Mouse (Mus musculus): ENCODE results near the gene Kcnip1. TPM values are rescaled to one million over a fixed set of nuclear protein-coding genes. Genes with fewer than 3 reads are reported as not detected.

Kcnip1 gene
- total and polyA plus RNA-seq, 2 experiments from 2014 or later = 0.05 TPM; not detected in 1

- DNase-seq (ENCODE audit: low spot score) = no peak
- ATAC-seq (ENCODE audit: insufficient read depth, low read depth) = no peak
- TF ChIP-seq CTCF (IDR thresholded peaks at IDR 0.05; ENCODE audit: low read depth) (no peak), EP300 (IDR thresholded peaks at IDR 0.05; ENCODE audit: low read depth) (no peak)
Measured at GRCm38 (mm10) chr11:33902377-33902776, 90.6 kb downstream of the Kcnip1 start.

GRCm38 (mm10) chr11:33901783-33902182 lies 91.2 kb downstream of the Kcnip1 start:
- DNase-seq (ENCODE audit: low spot score) (no peak), ATAC-seq (ENCODE audit: insufficient read depth, low read depth) (no peak)
- 60% methylated on average over 2 of the region's 2 CpGs for WGBS
- Histone ChIP-seq H3K27me3 (ENCODE audit: control insufficient read depth, insufficient read depth, low read length) (no peaks in the 10 kb centered on the region), H3K27ac (ENCODE audit: low read depth) (no peak overlapping the region), H3K9ac (replicated peaks; ENCODE audit: low read depth, low read length) (no peak overlapping the region), H3K36me3 (replicated peaks; ENCODE audit: control insufficient read depth, insufficient read depth, low read length) (no peaks in the 10 kb centered on the region), H3K4me1 (ENCODE audit: control insufficient read depth, insufficient read depth) (no peaks in the 10 kb centered on the region), H3K9me3 (replicated peaks; ENCODE audit: control insufficient read depth, low read length) (no peaks in the 10 kb centered on the region), H3K4me3 (ENCODE audit: low read depth, low read length) (no peak overlapping the region), H3K4me2 (ENCODE audit: low read depth, low read length) (no peak overlapping the region)
- TF ChIP-seq CTCF (IDR thresholded peaks at IDR 0.05; ENCODE audit: low read depth) (no peak), EP300 (IDR thresholded peaks at IDR 0.05; ENCODE audit: low read depth) (no peak)

More at GRCm38 (mm10) chr11:33902377-33902776, 90.6 kb downstream of the Kcnip1 start:
- Histone ChIP-seq H3K36me3 (replicated peaks; ENCODE audit: control insufficient read depth, insufficient read depth, low read length) (no peaks in the 10 kb centered on the region), H3K4me3 (ENCODE audit: low read depth, low read length) (no peak overlapping the region), H3K9ac (replicated peaks; ENCODE audit: low read depth, low read length) (no peak overlapping the region), H3K27me3 (ENCODE audit: control insufficient read depth, insufficient read depth, low read length) (no peaks in the 10 kb centered on the region), H3K4me2 (ENCODE audit: low read depth, low read length) (no peak overlapping the region), H3K9me3 (replicated peaks; ENCODE audit: control insufficient read depth, low read length) (no peaks in the 10 kb centered on the region), H3K27ac (ENCODE audit: low read depth) (no peak overlapping the region), H3K4me1 (ENCODE audit: control insufficient read depth, insufficient read depth) (no peaks in the 10 kb centered on the region)
- WGBS = 40% methylated on average over 10 of the region's 10 CpGs

GRCm38 (mm10) chr11:33891084-33891483 lies 101.9 kb downstream of the Kcnip1 start:
- WGBS = 59% methylated on average over 4 of the region's 4 CpGs
- H3K27me3 ChIP-seq (ENCODE audit: control insufficient read depth, insufficient read depth, low read length) = no peaks in the 10 kb centered on the region
- no peaks in the 10 kb centered on the region for H3K36me3 ChIP-seq (replicated peaks; ENCODE audit: control insufficient read depth, insufficient read depth, low read length)
- no peak overlapping the region for H3K4me2 ChIP-seq (ENCODE audit: low read depth, low read length)
- no peak overlapping the region for H3K27ac ChIP-seq (ENCODE audit: low read depth)
- no peak overlapping the region for H3K9ac ChIP-seq (replicated peaks; ENCODE audit: low read depth, low read length)
- no peaks in the 10 kb centered on the region for H3K4me1 ChIP-seq (ENCODE audit: control insufficient read depth, insufficient read depth)
- no peaks in the 10 kb centered on the region for H3K9me3 ChIP-seq (replicated peaks; ENCODE audit: control insufficient read depth, low read length)
- TF ChIP-seq CTCF (IDR thresholded peaks at IDR 0.05; ENCODE audit: low read depth) (no peak), EP300 (IDR thresholded peaks at IDR 0.05; ENCODE audit: low read depth) (no peak)
- ATAC-seq (ENCODE audit: insufficient read depth, low read depth) (no peak), DNase-seq (ENCODE audit: low spot score) (no peak)
- no peak overlapping the region for H3K4me3 ChIP-seq (ENCODE audit: low read depth, low read length)

- DNase-seq (ENCODE audit: low spot score) = no peak
- Histone ChIP-seq H3K27me3 (ENCODE audit: control insufficient read depth, insufficient read depth, low read length) (no peaks in the 10 kb centered on the region), H3K9me3 (replicated peaks; ENCODE audit: control insufficient read depth, low read length) (no peaks in the 10 kb centered on the region), H3K27ac (ENCODE audit: low read depth) (no peak overlapping the region), H3K36me3 (replicated peaks; ENCODE audit: control insufficient read depth, insufficient read depth, low read length) (no peaks in the 10 kb centered on the region), H3K9ac (replicated peaks; ENCODE audit: low read depth, low read length) (no peak overlapping the region), H3K4me3 (ENCODE audit: low read depth, low read length) (no peak overlapping the region), H3K4me1 (ENCODE audit: control insufficient read depth, insufficient read depth) (no peaks in the 10 kb centered on the region), H3K4me2 (ENCODE audit: low read depth, low read length) (no peak overlapping the region)
- 74% methylated on average over 2 of the region's 2 CpGs for WGBS
- TF ChIP-seq CTCF (IDR thresholded peaks at IDR 0.05; ENCODE audit: low read depth) (no peak), EP300 (IDR thresholded peaks at IDR 0.05; ENCODE audit: low read depth) (no peak)
- no peak for ATAC-seq (ENCODE audit: insufficient read depth, low read depth)
Measured at GRCm38 (mm10) chr11:33890382-33890781, 102.6 kb downstream of the Kcnip1 start.

- no peaks in the 10 kb centered on the region for H3K36me3 ChIP-seq (replicated peaks; ENCODE audit: control insufficient read depth, insufficient read depth, low read length)
- H3K27me3 ChIP-seq (ENCODE audit: control insufficient read depth, insufficient read depth, low read length) = no peaks in the 10 kb centered on the region
- WGBS = 62% methylated on average over 3 of the region's 3 CpGs
- TF ChIP-seq EP300 (IDR thresholded peaks at IDR 0.05; ENCODE audit: low read depth) = no peak
- no peak for TF ChIP-seq CTCF (IDR thresholded peaks at IDR 0.05; ENCODE audit: low read depth)
- H3K9ac ChIP-seq (replicated peaks; ENCODE audit: low read depth, low read length) = no peak overlapping the region
- H3K9me3 ChIP-seq (replicated peaks; ENCODE audit: control insufficient read depth, low read length) = no peaks in the 10 kb centered on the region
- no peak overlapping the region for H3K4me3 ChIP-seq (ENCODE audit: low read depth, low read length)
- H3K4me1 ChIP-seq (ENCODE audit: control insufficient read depth, insufficient read depth) = no peaks in the 10 kb centered on the region
- DNase-seq (ENCODE audit: low spot score) = no peak
- no peak for ATAC-seq (ENCODE audit: insufficient read depth, low read depth)
- no peak overlapping the region for H3K4me2 ChIP-seq (ENCODE audit: low read depth, low read length)
- H3K27ac ChIP-seq (ENCODE audit: low read depth) = no peak overlapping the region
Measured at GRCm38 (mm10) chr11:33887660-33888059, 105.3 kb downstream of the Kcnip1 start.

- Histone ChIP-seq H3K27ac (ENCODE audit: low read depth) (no peak overlapping the region), H3K9me3 (replicated peaks; ENCODE audit: control insufficient read depth, low read length) (no peaks in the 10 kb centered on the region), H3K27me3 (ENCODE audit: control insufficient read depth, insufficient read depth, low read length) (no peaks in the 10 kb centered on the region), H3K4me3 (ENCODE audit: low read depth, low read length) (no peak overlapping the region), H3K4me2 (ENCODE audit: low read depth, low read length) (no peak overlapping the region), H3K4me1 (ENCODE audit: control insufficient read depth, insufficient read depth) (no peaks in the 10 kb centered on the region), H3K9ac (replicated peaks; ENCODE audit: low read depth, low read length) (no peak overlapping the region), H3K36me3 (replicated peaks; ENCODE audit: control insufficient read depth, insufficient read depth, low read length) (no peaks in the 10 kb centered on the region)
- no peak for DNase-seq (ENCODE audit: low spot score)
- ATAC-seq (ENCODE audit: insufficient read depth, low read depth) = no peak
- 56% methylated on average over 4 of the region's 4 CpGs for WGBS
- TF ChIP-seq CTCF (IDR thresholded peaks at IDR 0.05; ENCODE audit: low read depth) (no peak), EP300 (IDR thresholded peaks at IDR 0.05; ENCODE audit: low read depth) (no peak)
Measured at GRCm38 (mm10) chr11:33885981-33886380, 107.0 kb downstream of the Kcnip1 start.
